Mouse (Mus musculus) liver, postnatal 0 days (tissue): ENCODE measurements around the gene Bcl11b.
A peak's percentile ranks its signal among the peaks of the same experiment; 100 is the strongest.

Experiments
- CTCF ChIP-seq: sonication (generic); IDR thresholded peaks from 2 replicates; pipeline ENCODE4 v1.5.1; 2016; ENCODE audit warnings: antibody characterized with exemption, low read depth
- EP300 ChIP-seq: IDR thresholded peaks from 2 replicates; pipeline ENCODE4 v1.6.1; 2016; ENCODE audit warnings: antibody characterized with exemption, low read depth, mild to moderate bottlenecking

GRCm38 (mm10) chr12:108003928-108004327 is 526 bp upstream of the Bcl11b start:
- TF ChIP-seq CTCF (peak; percentile 32; the same call in 1 of the 2 replicates), EP300 (no peak)
